Mouse (Mus musculus) frontal cortex, adult (tissue): Measurements from ENCODE around the gene Tmem219.

Source experiments
- ATAC-seq: cut with Nextera tagmentation; 2 replicates; pipeline ENCODE4 v1.9.2; 2017; ENCODE audit warnings: mild to moderate bottlenecking, moderate library complexity, mixed read lengths; ENCODE audit not compliant: low TSS enrichment

Tmem219 gene

DNA sequence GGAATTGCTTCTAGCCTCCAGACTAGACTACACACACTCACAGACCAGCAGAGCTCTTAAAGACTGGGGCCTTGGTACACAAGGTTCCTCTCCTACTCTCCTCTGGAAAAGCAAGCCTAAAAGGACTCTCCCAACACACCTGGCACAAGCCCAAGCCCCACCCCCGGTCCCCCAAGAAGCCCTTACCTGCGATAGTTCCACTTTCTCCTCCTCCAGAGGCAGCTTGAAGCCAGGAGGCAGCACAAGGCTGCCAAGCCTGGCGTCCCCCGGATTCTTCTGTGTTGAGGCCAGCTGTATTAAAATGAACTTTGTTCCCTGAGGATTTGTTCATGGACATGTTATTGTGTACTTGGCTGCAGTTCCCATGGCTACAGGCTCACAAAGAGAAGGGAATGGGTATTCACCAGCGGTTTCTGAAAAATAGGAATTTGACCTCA, at the start of gene Tmem219:
Tmem219 (minus strand) TSS at position 294 of the 437 bp plus-strand sequence.
- no peak for ATAC-seq

GRCm38 (mm10) chr7:126967361-126967760, 44.6 kb upstream of the Tmem219 start:
- ATAC-seq, result no peak

DNA sequence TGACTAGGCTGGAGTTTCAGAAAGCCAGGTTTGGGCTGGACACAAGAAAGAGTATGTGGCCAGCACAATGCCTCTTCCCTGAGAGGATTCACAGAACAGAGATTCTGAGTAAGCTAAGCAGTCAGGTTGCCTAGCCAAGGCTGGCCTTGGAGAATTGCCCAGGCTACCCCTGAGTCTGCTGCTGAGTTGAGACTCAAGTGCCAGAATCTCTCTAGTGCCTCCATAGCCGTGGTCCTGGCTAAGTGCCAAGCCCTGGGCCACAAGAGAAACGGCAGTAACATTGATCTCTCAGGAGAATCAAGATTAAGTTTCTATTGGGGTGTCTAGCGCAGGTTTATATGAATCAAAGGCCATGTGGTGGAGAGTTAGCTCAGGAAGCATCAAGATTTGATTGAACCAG, 42.9 kb upstream of the Tmem219 start:
- no peak for ATAC-seq

DNA sequence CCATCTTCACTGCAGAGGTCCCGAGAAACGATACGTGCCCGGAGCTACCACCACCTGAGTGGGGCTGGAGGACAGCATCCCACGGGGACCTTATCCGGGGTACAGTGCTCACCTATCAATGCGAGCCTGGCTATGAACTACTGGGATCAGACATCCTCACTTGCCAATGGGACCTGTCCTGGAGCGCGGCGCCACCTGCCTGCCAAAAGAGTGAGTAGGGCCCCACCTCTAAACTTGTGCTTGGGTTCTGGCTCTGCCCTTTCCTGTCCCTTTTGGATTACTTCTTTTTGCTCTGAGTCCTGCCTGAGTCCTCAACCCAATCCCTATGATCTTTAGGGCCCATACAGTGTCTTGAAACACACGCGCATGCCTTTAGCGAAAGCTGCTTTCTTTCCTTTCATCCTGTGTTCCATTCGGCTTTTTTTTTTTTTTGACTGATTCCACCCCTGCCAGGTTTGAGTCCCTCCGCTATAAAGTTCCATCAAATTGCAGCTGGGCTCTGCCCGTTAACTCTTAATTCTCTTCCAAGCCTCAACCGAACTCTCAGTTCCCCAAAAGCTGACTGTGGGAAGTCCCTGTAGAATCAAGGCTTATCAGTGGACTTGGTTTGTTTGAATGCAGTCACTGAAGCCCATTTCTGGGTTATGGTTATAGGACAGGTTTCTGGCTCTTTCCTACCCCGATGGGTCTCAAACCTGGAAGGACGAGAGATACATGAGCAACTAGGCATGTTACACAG, 41.0 kb upstream of the Tmem219 start:
- ATAC-seq, result no peak

- peak; percentile 60; the same call in 1 of the 2 replicates for ATAC-seq
These were observed 39.2 kb upstream of the Tmem219 start for GRCm38 (mm10) chr7:126961965-126962364.

- ATAC-seq, result peak; percentile 61; the same call in 1 of the 2 replicates
These were observed 38.4 kb upstream of the Tmem219 start for GRCm38 (mm10) chr7:126961095-126961494.

DNA sequence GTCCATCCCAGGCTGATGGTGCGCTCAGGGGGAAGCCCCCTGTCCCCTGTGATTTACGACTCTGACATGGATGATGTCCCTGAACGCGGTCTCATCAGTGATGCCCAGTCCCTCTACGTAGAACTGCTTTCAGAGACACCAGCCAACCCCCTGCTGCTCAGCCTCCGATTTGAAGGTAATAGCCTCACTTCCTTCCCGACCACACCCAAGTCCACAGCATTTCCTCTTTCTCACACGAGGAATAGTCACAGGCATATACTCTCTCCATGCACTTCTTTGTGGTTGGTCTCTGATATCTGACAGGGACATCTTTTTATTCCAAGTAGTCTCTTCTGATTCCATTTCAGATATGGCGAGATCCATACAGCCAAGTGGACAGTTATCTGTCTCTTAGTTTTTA, 37.1 kb upstream of the Tmem219 start:
- no peak for ATAC-seq

GRCm38 (mm10) chr7:126955125-126955524, 32.4 kb upstream of the Tmem219 start:
- no peak for ATAC-seq

GRCm38 (mm10) chr7:126952646-126953045, 29.9 kb upstream of the Tmem219 start:
- no peak for ATAC-seq

GRCm38 (mm10) chr7:126951741-126952140, 29.0 kb upstream of the Tmem219 start:
- no peak for ATAC-seq

DNA sequence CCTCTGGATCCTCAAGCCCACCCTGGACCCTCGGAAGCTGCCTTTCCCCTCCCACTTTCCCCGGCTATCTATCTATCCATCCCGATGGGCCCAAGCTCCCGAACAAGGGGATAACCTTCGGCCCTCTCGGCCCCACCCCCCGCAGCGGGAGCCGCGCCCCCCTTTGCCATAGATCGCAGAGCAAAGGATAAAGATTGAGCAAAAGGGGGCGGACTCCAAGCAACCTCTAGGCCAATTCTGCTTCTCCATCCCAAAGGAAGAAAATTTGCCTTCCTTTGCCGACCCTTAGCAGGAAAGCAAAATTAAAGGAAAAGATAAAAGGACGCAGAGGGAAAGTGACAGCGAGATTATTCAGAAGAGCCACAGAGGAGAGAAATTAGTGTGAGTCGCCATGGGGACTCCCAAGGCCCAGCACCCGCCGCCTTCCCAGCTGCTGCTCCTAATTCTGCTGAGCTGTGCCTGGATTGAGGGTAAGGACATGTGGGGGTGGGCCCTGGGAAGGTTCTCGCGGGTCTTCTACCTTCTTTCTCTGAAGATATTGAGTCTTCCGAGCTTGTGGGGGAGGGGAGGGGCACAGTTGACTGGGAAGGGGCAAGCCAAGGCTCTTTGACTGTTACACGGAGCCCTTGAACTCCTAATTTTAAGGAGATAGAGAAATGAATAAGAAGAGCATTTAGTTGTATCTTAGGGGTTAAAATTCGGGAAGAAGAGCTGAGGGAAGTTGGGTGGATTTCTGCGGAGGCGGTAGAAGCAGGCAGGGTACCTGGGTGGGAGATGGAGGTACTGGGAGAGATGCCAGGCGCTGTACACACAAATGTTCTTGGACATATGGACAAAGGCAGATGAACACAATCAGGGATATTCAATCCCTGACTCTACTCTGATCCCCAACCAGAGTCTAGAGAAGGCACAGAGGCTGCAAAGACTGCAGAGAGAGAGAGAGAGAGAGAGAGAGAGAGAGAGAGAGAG, 28.2 kb upstream of the Tmem219 start:
- ATAC-seq, result no peak

DNA sequence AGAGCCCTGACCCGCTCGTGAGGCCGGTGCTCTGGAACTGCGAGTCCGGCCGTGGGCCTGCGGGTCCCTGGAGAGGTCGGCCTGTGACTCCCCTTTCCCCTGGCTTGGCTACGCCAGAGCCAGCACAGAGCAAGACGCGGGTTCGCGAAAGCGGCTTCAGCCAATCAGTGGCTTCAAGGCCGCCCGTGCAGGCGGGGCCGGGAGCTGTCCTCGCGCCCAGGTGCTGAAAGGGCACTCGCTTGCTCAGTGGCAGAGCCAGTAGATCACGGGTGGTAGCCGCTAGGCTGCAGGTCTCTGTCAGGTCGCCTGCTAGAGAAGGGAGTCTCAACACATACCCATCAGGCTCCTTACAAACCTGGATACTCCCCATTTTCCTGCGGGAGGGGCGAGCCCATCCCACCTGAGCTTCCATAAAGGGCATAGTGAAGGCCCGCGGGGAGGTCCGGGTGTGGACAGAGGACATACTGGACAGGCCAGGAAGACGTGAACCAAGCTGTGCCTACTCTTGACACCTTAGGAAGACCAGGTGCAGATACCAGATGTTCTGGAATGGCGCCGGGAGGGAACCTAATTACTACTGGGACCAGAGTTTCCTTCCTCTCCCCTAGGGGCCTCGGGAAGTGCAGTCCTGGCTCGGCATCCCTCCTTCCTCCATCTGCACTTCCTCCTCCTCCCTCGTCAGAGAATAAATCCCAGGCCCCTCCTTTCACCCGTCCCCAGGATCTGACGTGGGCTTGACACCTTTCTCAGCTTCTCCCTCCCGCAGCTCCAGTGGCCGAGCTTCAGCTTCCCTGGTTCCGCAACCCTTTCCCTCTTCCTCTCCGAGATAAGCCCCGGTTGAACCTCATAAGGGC, 27.3 kb upstream of the Tmem219 start, which contains the start of gene Sez6l2:
Sez6l2 (plus strand) TSS at position 771 of the 854 bp plus-strand sequence.
- peak; percentile 64 for ATAC-seq

DNA sequence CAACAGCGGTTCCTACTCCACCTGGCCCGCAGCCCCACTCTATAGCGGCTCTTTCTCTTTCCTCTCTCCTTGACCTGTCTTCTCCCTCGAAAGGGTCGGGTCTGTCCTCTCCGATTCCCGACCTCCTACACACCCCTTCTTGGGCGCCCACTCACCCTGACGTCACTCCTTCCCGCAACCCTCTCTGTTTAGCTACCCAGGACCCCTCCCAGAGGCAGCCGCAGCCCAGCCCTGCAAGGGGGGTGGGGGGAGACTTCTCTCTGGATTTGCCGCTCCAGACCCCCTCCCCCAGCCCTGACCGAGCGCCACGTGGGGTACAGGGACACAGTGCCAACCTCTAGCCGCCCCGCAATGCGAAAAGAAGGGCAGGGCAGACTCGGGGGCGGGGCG, 26.7 kb upstream of the Tmem219 start, which contains the start of gene Asphd1:
Asphd1 (minus strand) TSS at position 180 of the 390 bp plus-strand sequence.
- peak; percentile 14 for ATAC-seq

DNA sequence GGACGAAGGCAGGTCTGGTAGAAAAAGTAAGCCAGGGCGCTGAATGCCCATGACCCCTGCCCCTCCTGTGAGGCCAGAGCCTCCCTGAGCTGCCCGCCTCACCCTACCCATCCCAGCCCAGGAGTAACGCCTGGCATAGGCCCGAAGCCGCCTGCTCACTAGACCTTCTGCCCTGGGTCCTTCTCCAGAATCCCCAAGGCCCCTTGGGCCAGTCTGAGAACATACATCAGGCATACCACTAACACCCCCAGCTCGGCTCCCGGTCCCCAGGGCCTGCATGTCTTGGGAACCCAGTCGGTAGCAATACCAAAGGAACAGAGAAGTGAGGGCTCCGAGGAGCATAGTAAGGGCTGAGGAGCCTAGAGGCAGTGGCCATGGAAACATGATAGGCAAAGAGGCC, 25.9 kb upstream of the Tmem219 start:
- ATAC-seq, result no peak

DNA sequence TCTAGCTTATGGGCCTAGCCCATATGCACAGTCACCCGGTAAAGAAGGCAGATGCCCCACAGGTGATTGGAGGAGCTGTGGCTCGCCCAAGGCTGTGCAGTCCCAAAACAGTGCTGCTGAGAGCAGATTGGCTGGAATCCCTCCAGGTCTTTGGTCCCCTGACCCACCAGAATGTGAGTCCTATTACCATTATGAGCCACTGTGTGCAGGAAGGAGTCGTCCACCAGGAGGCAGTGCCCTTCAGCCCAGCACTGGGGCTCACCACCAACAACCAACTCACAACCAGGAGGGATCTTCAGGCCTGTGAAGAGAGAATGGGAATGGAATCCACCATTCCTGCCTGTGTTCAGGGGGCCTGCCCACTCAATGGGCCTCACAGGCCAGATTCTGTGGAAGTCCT, 23.8 kb upstream of the Tmem219 start:
- ATAC-seq, result no peak

GRCm38 (mm10) chr7:126941801-126942200, 19.1 kb upstream of the Tmem219 start:
- peak; percentile 71 for ATAC-seq

GRCm38 (mm10) chr7:126941171-126941570, 18.5 kb upstream of the Tmem219 start:
- ATAC-seq, result 0 out of 2 replicates have a peak, but pooled peaks have one; percentile 14

GRCm38 (mm10) chr7:126932652-126933051, 9.9 kb upstream of the Tmem219 start:
- no peak for ATAC-seq

DNA sequence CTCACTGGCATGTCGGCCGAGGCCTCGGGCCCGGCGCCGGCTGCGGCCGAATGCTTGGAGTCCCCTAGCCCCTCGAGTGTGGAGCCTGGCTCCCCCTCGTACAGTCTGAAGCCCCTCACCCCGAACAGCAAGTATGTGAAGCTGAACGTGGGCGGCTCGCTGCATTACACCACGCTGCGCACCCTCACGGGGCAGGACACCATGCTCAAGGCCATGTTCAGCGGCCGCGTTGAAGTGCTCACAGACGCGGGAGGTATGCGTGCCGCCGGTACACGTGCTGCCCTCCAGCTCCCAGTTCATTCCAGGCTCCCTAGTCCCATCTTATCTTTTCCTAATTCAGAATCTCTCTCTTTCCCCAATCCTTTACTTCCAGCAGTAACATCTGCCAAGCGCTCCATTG, 6.3 kb upstream of the Tmem219 start:
- ATAC-seq, result peak; percentile 58; the same call in 1 of the 2 replicates

- peak; percentile 95 for ATAC-seq
These were observed 5.8 kb upstream of the Tmem219 start, which contains the start of gene Kctd13 for GRCm38 (mm10) chr7:126928384-126929037. Kctd13 (plus strand) TSS chr7:126928879.

- ATAC-seq, result no peak
These were observed 3.6 kb upstream of the Tmem219 start for GRCm38 (mm10) chr7:126926299-126926698.
